Mouse (Mus musculus) kidney, postnatal 0 days (tissue): Measurements from ENCODE around the gene Olfr878. TPM values are rescaled to one million over a fixed set of nuclear protein-coding genes. Genes with fewer than 3 reads are reported as not detected.

Experiments used
- ATAC-seq: fragments of 200-750 bp; cut with Nextera tagmentation; replicated peaks from 2 replicates; pipeline ENCODE4 v1.8.0; 2017; ENCODE audit warnings: low read depth, moderate number of reproducible peaks, moderate TSS enrichment, moderate library complexity; ENCODE audit not compliant: low FRiP score
- DNase-seq: peaks from one replicate; pipeline ENCODE4 v3.0.0-alpha.2; 2016; ENCODE audit warnings: low spot score
- H3K27ac ChIP-seq: fragments of 300-500 bp; sonication (generic); 2 replicates; pipeline ENCODE4 v1.5.1; 2014; ENCODE audit warnings: mild to moderate bottlenecking
- H3K27me3 ChIP-seq: fragments of 300-500 bp; sonication (generic); 2 replicates; pipeline ENCODE4 v1.6.1; 2014; ENCODE audit warnings: low read length, mixed read lengths; ENCODE audit not compliant: insufficient read depth
- H3K36me3 ChIP-seq: fragments of 300-500 bp; sonication (generic); 2 replicates; pipeline ENCODE4 v1.6.1; 2014; ENCODE audit warnings: low read length, mixed read lengths; ENCODE audit not compliant: insufficient read depth
- H3K4me1 ChIP-seq: fragments of 300-500 bp; sonication (generic); replicated peaks from 2 replicates; pipeline ENCODE4 v1.6.1; 2014; ENCODE audit warnings: antibody characterized with exemption, low read length, mixed read lengths; ENCODE audit not compliant: insufficient read depth
- H3K4me2 ChIP-seq: fragments of 300-500 bp; sonication (generic); 2 replicates; pipeline ENCODE4 v1.6.1; 2014; ENCODE audit warnings: mild to moderate bottlenecking, low read length, moderate library complexity, mixed read lengths
- H3K4me3 ChIP-seq: fragments of 300-500 bp; sonication (generic); replicated peaks from 2 replicates; pipeline ENCODE4 v1.5.1; 2014; ENCODE audit warnings: low read depth, low read length
- H3K9ac ChIP-seq: fragments of 300-500 bp; sonication (generic); 2 replicates; pipeline ENCODE4 v1.6.1; 2014; ENCODE audit warnings: low read depth, low read length
- H3K9me3 ChIP-seq: fragments of 300-500 bp; sonication (generic); replicated peaks from 2 replicates; pipeline ENCODE4 v1.6.1; 2016; ENCODE audit warnings: low read length, inconsistent platforms, mixed read lengths
- CTCF ChIP-seq: IDR thresholded peaks from 2 replicates; pipeline ENCODE4 v1.5.1; 2016; ENCODE audit warnings: antibody characterized with exemption, low read depth, mild to moderate bottlenecking, moderate library complexity
- WGBS: fragments of 180-500 bp; shearing (Covaris S2); extraction: QIAGEN DNeasy Blood & Tissue Kit; methylation state at CpG from one replicate; pipeline ENCODE4 v1.1.7; 2014; 5-methylcytosine and 5-hydroxymethylcytosine counted together
- polyA plus RNA-seq: library from polyadenylated mRNA; unstranded; fragments of >200 nt; fragmentation: Nextera tagmentation; extraction: Ambion mirVana; gene quantifications from 2 replicates; pipeline ENCODE4 v1.2.1, GENCODE M21; 2015

Gene Olfr878
- polyA plus RNA-seq, 1 experiment from 2014 or later, result not detected

DNA sequence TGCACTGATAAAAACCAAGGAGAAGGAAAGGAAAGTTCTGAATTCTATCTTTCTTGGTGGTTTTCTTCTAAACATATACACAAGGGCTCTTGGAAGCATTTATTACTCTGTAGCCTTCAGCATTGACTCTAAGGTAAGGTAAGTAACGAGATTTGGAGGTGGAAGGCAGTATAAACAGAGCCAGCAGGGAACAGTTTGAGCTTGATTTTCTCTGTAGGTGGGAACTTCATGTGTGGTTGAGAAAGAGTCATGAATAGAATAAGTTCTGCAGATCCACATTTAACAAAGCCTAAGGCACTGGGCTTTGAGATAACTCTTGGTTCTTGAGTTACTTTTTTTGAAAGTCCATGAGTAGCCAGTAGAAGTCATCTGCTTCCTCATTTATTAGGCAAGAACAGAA is 378 bp downstream of the Olfr878 start:
- no peaks in the 10 kb centered on the region for H3K4me1 ChIP-seq
- no peak overlapping the region for H3K27ac ChIP-seq
- no peak overlapping the region for H3K9ac ChIP-seq
- 61% methylated on average over 1 of the region's 1 CpGs for WGBS
- DNase-seq, result no peak
- no peak for TF ChIP-seq CTCF
- no peaks in the 10 kb centered on the region for H3K27me3 ChIP-seq
- H3K4me3 ChIP-seq, result no peak overlapping the region
- no peak overlapping the region for H3K4me2 ChIP-seq
- no peaks in the 10 kb centered on the region for H3K36me3 ChIP-seq
- ATAC-seq, result no peak
- H3K9me3 ChIP-seq, result no peaks in the 10 kb centered on the region

DNA sequence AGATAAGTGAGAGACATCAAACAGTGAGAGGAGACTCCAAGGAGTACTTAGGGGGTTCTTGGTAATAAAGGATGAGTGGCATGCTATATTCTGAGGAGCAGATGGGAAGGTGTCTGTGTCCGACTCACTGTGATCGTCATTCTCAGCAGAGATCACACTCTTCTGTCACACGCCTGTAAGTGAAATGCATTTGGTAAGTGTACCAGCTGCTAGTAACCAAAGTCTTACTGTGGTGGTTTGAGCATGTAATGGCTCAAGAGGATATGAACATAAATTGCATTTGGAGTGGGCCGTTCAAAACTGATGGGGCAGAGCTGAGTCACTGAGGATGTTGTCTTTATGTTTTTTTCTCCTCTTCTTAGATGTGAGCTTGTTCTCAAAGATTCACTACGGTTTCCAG is 6.6 kb downstream of the Olfr878 start:
- no peaks in the 10 kb centered on the region for H3K36me3 ChIP-seq
- no peak for TF ChIP-seq CTCF
- H3K27ac ChIP-seq, result no peak overlapping the region
- H3K4me2 ChIP-seq, result no peak overlapping the region
- H3K4me3 ChIP-seq, result no peak overlapping the region
- WGBS, result 61% methylated on average over 5 of the region's 5 CpGs
- no peaks in the 10 kb centered on the region for H3K9me3 ChIP-seq
- DNase-seq (no peak), ATAC-seq (no peak)
- H3K27me3 ChIP-seq, result no peaks in the 10 kb centered on the region
- H3K9ac ChIP-seq, result no peak overlapping the region
- H3K4me1 ChIP-seq, result no peaks in the 10 kb centered on the region

DNA sequence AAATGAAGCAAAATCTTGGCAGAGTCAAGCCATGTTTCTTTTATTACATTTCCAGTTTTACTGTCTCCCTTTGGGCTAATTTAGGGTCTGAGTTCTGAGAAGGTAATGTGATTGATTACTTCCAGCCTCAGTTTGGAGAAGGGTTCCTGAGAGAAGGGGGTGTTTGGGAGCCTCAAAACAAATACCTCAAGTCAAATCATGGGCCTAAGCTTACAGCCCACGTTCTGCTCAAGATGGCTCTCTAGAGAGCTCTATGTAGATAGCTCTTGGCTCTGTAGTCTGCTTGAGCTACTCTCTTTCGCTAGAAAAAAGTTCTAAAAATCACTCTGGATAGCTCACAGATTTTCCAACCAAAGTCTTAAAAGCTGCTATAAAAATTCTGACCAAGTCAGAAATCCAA is 7.8 kb downstream of the Olfr878 start:
- ATAC-seq (no peak), DNase-seq (no peak)
- Histone ChIP-seq H3K4me1 (no peaks in the 10 kb centered on the region), H3K27ac (no peak overlapping the region), H3K9ac (no peak overlapping the region), H3K4me3 (no peak overlapping the region), H3K4me2 (no peak overlapping the region), H3K27me3 (no peaks in the 10 kb centered on the region), H3K36me3 (no peaks in the 10 kb centered on the region), H3K9me3 (no peaks in the 10 kb centered on the region)
- 40% methylated on average over 2 of the region's 2 CpGs for WGBS
- no peak for TF ChIP-seq CTCF

DNA sequence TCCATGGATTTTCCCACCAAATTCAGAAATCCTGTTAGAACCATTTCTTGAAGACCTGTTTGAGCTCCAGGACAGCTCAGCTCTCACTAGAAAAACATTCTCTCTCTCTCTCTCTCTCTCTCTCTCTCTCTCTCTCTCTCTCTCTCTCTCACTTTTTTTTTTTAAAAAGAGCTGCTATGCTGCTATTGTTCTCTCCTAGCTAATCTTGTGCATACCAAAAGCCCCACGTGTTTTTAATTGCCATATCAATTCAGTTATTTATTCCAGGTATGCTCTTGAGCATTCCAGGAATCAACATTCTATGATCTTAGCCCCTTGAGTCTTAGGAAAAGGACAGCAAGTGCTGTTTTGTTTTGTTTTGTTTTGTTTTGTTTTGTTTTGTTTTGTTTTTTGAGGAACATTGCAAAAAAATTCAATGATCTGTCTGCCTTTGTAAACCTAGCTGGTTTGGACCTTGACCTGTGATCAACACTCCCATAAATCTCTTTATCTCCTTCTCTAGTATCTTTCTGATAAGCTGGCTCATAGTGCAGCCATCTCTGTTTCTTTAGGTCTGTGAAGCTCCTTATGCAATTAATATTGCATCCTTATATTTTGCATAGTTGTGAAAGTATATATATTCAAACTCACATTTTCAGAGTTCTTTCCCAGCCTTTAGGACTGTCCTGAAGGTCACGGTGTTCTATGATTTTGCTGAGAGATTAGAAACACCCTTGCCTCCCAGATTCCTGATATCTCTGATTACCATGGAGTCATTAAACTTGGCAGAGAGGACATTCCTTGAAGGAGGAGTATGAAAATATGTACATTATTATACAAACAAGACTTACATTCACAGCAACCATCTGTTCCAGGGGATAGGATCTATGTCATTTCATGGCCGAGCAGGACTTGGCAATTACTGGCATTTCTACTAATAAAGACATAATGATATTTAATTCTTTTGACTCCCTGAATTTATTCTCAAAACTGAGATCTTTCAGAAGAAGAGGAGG is 8.7 kb downstream of the Olfr878 start:
- H3K9ac ChIP-seq, result no peak overlapping the region
- no peak for DNase-seq
- no peaks in the 10 kb centered on the region for H3K9me3 ChIP-seq
- no peak overlapping the region for H3K4me3 ChIP-seq
- 54% methylated on average over 3 of the region's 3 CpGs for WGBS
- no peak overlapping the region for H3K4me2 ChIP-seq
- no peak for TF ChIP-seq CTCF
- H3K36me3 ChIP-seq, result no peaks in the 10 kb centered on the region
- no peaks in the 10 kb centered on the region for H3K27me3 ChIP-seq
- no peak overlapping the region for H3K27ac ChIP-seq
- ATAC-seq, result no peak
- no peaks in the 10 kb centered on the region for H3K4me1 ChIP-seq

DNA sequence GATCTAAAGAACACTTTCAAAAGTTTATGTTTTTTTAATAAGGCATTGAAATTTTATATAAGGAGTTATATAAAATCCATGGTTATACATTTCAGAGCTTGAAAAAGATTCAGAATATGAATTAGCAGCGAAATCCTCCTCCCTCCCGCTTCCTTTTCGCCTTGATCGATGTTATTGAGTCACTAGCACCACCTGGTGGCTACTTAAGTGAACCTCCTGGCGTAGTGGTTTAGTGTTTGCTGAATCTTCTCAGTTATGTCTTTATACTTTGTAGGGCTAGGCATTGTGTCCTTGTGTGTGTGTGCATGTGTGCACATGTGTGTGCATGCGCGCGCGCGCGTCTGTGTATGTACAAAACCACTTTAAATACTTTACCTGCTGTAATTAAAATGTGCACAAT is 14.9 kb downstream of the Olfr878 start:
- ATAC-seq (peak; percentile 66; the same call in 1 of the 2 replicates), DNase-seq (peak; percentile 88)
- Histone ChIP-seq H3K9me3 (no peaks in the 10 kb centered on the region), H3K27ac (no peak overlapping the region), H3K36me3 (no peaks in the 10 kb centered on the region), H3K4me2 (no peak overlapping the region), H3K9ac (no peak overlapping the region), H3K4me3 (no peak overlapping the region), H3K27me3 (no peaks in the 10 kb centered on the region), H3K4me1 (no peaks in the 10 kb centered on the region)
- peak; percentile 90 for TF ChIP-seq CTCF
- 4% methylated on average over 11 of the region's 11 CpGs for WGBS

DNA sequence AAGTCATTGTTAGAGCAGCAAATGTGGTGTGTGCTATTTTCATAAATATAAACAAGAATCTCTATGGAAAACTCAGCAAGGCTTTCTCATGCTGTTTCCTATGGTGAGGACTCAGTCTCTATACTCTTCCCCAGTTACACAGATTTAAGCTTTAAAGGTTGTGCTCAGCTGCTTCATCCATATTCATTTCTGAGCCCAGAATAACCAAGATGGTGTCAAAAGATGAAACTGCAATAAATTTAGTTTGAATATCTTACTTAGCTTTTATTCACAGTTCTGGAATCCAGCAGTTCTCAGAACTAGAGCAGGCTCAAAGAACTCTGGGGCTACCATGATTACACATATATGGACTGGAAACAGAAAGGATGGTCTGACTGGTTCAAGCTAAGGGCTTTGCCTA is 16.5 kb downstream of the Olfr878 start:
- no peaks in the 10 kb centered on the region for H3K36me3 ChIP-seq
- H3K4me2 ChIP-seq, result no peak overlapping the region
- H3K9me3 ChIP-seq, result no peaks in the 10 kb centered on the region
- no peak overlapping the region for H3K27ac ChIP-seq
- no peaks in the 10 kb centered on the region for H3K27me3 ChIP-seq
- H3K4me1 ChIP-seq, result no peaks in the 10 kb centered on the region
- TF ChIP-seq CTCF, result no peak
- no peak overlapping the region for H3K4me3 ChIP-seq
- H3K9ac ChIP-seq, result no peak overlapping the region
- ATAC-seq (no peak), DNase-seq (no peak)
